Comparison of ENCODE assay signal across 40 mouse cellular contexts in genomic region chr6:149168436-149168835, GRCm38 (mm10). TPM values are rescaled to one million over a fixed set of nuclear protein-coding genes. Genes with fewer than 3 reads are reported as not detected.
"Had no signal": no experiment of that assay in that cellular context is flagged by ENCODE, and none has a peak within 500 bp of the region (broad histone marks: within the 10 kb centered on the region; RNA-seq: fewer than 3 reads in every experiment).

No protein-coding gene starts in this region.

- DNase-seq: cerebellum, adult 18-20 months; cerebellum, adult 2 months; cerebellum, adult 8-10 months; cerebellum, adult 9-10 months; cerebellum, adult 9-11 months; cerebellum, postnatal 10 days; cerebellum, postnatal 14 days; cerebellum, postnatal 25 days; cerebellum, postnatal 36 days; embryo, embryonic 11 days; forebrain, postnatal 0 days; gastrocnemius, adult 2 months; gastrocnemius, postnatal 10 days; gastrocnemius, postnatal 14 days; gastrocnemius, postnatal 25 days; gastrocnemius, postnatal 36 days; heart, adult 11 months; heart, adult 18-20 months had no signal

- H3K9ac ChIP-seq: embryonic facial prominence, embryonic 12.5 days; embryonic facial prominence, embryonic 13.5 days; embryonic facial prominence, embryonic 15.5 days; forebrain, embryonic 12.5 days; forebrain, embryonic 13.5 days; forebrain, embryonic 15.5 days; forebrain, postnatal 0 days had no signal

- H3K4me1 ChIP-seq: embryonic facial prominence, embryonic 10.5 days; embryonic facial prominence, embryonic 12.5 days; embryonic facial prominence, embryonic 13.5 days; embryonic facial prominence, embryonic 15.5 days; forebrain, embryonic 10.5 days; forebrain, embryonic 12.5 days; forebrain, embryonic 13.5 days; forebrain, embryonic 15.5 days had no signal

- ATAC-seq: forebrain, embryonic 13.5 days; forebrain, embryonic 14.5 days; forebrain, embryonic 15.5 days; forebrain, embryonic 16.5 days; forebrain, postnatal 0 days had no signal

- H3K27me3 ChIP-seq: embryonic facial prominence, embryonic 12.5 days; embryonic facial prominence, embryonic 13.5 days; embryonic facial prominence, embryonic 15.5 days; forebrain, embryonic 12.5 days; forebrain, embryonic 13.5 days; forebrain, embryonic 15.5 days had no signal

- H3K27ac ChIP-seq: embryonic facial prominence, embryonic 10.5 days; embryonic facial prominence, embryonic 12.5 days; embryonic facial prominence, embryonic 13.5 days; embryonic facial prominence, embryonic 15.5 days; forebrain, embryonic 10.5 days; forebrain, embryonic 12.5 days; forebrain, embryonic 13.5 days; forebrain, embryonic 15.5 days; gastrocnemius, adult 2 months had no signal

- H3K4me3 ChIP-seq: embryonic facial prominence, embryonic 10.5 days; embryonic facial prominence, embryonic 12.5 days; embryonic facial prominence, embryonic 13.5 days; embryonic facial prominence, embryonic 15.5 days; erythroblast, embryonic 14.5 days; forebrain, embryonic 10.5 days; forebrain, embryonic 12.5 days; forebrain, embryonic 13.5 days; forebrain, embryonic 15.5 days; gastrocnemius, adult 2 months had no signal

RNA-seq across cellular contexts. Expression of gene Gm10203, which starts 38.5 kb away (rescaled TPM):
- total RNA-seq: common myeloid progenitor, adult 5-6 weeks; forebrain, postnatal 0 days; gastrocnemius, adult 18-20 months; gastrocnemius, adult 2 months; gastrocnemius, adult 8-10 months; gastrocnemius, postnatal 10 days; gastrocnemius, postnatal 14 days; gastrocnemius, postnatal 25 days; gastrocnemius, postnatal 36 days; gastrocnemius, postnatal 4 days; granulocyte monocyte progenitor cell, adult 5-6 weeks; heart, adult 18-20 months had no signal
- polyA plus RNA-seq: cerebellum, adult 2 months; cortical plate, adult 2 months; embryonic facial prominence, embryonic 10.5 days; embryonic facial prominence, embryonic 11.5 days; embryonic facial prominence, embryonic 12.5 days; embryonic facial prominence, embryonic 13.5 days; embryonic facial prominence, embryonic 14.5 days; embryonic facial prominence, embryonic 15.5 days; erythroblast, embryonic 14.5 days; forebrain, embryonic 10.5 days; forebrain, embryonic 11.5 days; forebrain, embryonic 12.5 days; forebrain, embryonic 13.5 days; forebrain, embryonic 14.5 days; forebrain, embryonic 15.5 days; forebrain, embryonic 16.5 days; forebrain, postnatal 0 days; frontal cortex, adult 2 months; gonadal fat pad, adult 2 months had no signal
